Mouse (Mus musculus): Measurements from ENCODE around the gene Prps1l1. TPM values are rescaled to one million over a fixed set of nuclear protein-coding genes. Genes with fewer than 3 reads are reported as not detected.

Prps1l1 gene
- polyA plus RNA-seq (2012; ENCODE audit: insufficient read depth, insufficient read length, missing spikeins), result not detected in 2 replicates

GRCm38 (mm10) chr12:34984461-34984860, at the start of gene Prps1l1:
Gene Prps1l1 (plus strand): TSS chr12:34984761.
- no peak within 1 kb of the TSS for H3K4me3 ChIP-seq (ENCODE audit: insufficient read depth, low read depth, low read length)
- H3K27ac ChIP-seq (replicated peaks; ENCODE audit: low read depth, low read length), result no peak within 1 kb of the TSS
- no peaks in the 10 kb centered on the region for H3K4me1 ChIP-seq (ENCODE audit: control insufficient read depth, insufficient read depth, insufficient read length, low read length)

GRCm38 (mm10) chr12:34937918-34938317, 46.6 kb upstream of the Prps1l1 start:
- no peak overlapping the region for H3K27ac ChIP-seq (replicated peaks; ENCODE audit: low read depth, low read length)
- H3K4me1 ChIP-seq (ENCODE audit: control insufficient read depth, insufficient read depth, insufficient read length, low read length), result no peaks in the 10 kb centered on the region
- H3K4me3 ChIP-seq (ENCODE audit: insufficient read depth, low read depth, low read length), result no peak overlapping the region

GRCm38 (mm10) chr12:34949066-34949706, 35.4 kb upstream of the Prps1l1 start:
- H3K4me1 ChIP-seq (ENCODE audit: control insufficient read depth, insufficient read depth, insufficient read length, low read length), result no peaks in the 10 kb centered on the region
- no peak overlapping the region for H3K27ac ChIP-seq (replicated peaks; ENCODE audit: low read depth, low read length)
- no peak overlapping the region for H3K4me3 ChIP-seq (ENCODE audit: insufficient read depth, low read depth, low read length)

- H3K27ac ChIP-seq (replicated peaks; ENCODE audit: low read depth, low read length), result no peak overlapping the region
- H3K4me3 ChIP-seq (ENCODE audit: insufficient read depth, low read depth, low read length), result no peak overlapping the region
- no peaks in the 10 kb centered on the region for H3K4me1 ChIP-seq (ENCODE audit: control insufficient read depth, insufficient read depth, insufficient read length, low read length)
Measured at GRCm38 (mm10) chr12:34975991-34976390, 8.6 kb upstream of the Prps1l1 start.

GRCm38 (mm10) chr12:34985865-34986264, 1.3 kb downstream of the Prps1l1 start:
- H3K27ac ChIP-seq (replicated peaks; ENCODE audit: low read depth, low read length), result no peak overlapping the region
- H3K4me3 ChIP-seq (ENCODE audit: insufficient read depth, low read depth, low read length), result no peak overlapping the region
- H3K4me1 ChIP-seq (ENCODE audit: control insufficient read depth, insufficient read depth, insufficient read length, low read length), result no peaks in the 10 kb centered on the region

GRCm38 (mm10) chr12:34989537-34990200, 5.1 kb downstream of the Prps1l1 start:
- no peaks in the 10 kb centered on the region for H3K4me1 ChIP-seq (ENCODE audit: control insufficient read depth, insufficient read depth, insufficient read length, low read length)
- H3K4me3 ChIP-seq (ENCODE audit: insufficient read depth, low read depth, low read length), result no peak overlapping the region
- no peak overlapping the region for H3K27ac ChIP-seq (replicated peaks; ENCODE audit: low read depth, low read length)

GRCm38 (mm10) chr12:34990387-34990786, 5.8 kb downstream of the Prps1l1 start:
- no peak overlapping the region for H3K27ac ChIP-seq (replicated peaks; ENCODE audit: low read depth, low read length)
- H3K4me3 ChIP-seq (ENCODE audit: insufficient read depth, low read depth, low read length), result no peak overlapping the region
- H3K4me1 ChIP-seq (ENCODE audit: control insufficient read depth, insufficient read depth, insufficient read length, low read length), result no peaks in the 10 kb centered on the region

GRCm38 (mm10) chr12:34991900-34992299, 7.3 kb downstream of the Prps1l1 start:
- no peak overlapping the region for H3K27ac ChIP-seq (replicated peaks; ENCODE audit: low read depth, low read length)
- no peaks in the 10 kb centered on the region for H3K4me1 ChIP-seq (ENCODE audit: control insufficient read depth, insufficient read depth, insufficient read length, low read length)
- H3K4me3 ChIP-seq (ENCODE audit: insufficient read depth, low read depth, low read length), result no peak overlapping the region

GRCm38 (mm10) chr12:34997597-34998182, 13.1 kb downstream of the Prps1l1 start:
- no peaks in the 10 kb centered on the region for H3K4me1 ChIP-seq (ENCODE audit: control insufficient read depth, insufficient read depth, insufficient read length, low read length)
- no peak overlapping the region for H3K4me3 ChIP-seq (ENCODE audit: insufficient read depth, low read depth, low read length)
- H3K27ac ChIP-seq (replicated peaks; ENCODE audit: low read depth, low read length), result no peak overlapping the region

- Histone ChIP-seq H3K4me1 (ENCODE audit: control insufficient read depth, insufficient read depth, insufficient read length, low read length) (no peaks in the 10 kb centered on the region), H3K4me3 (ENCODE audit: insufficient read depth, low read depth, low read length) (no peak overlapping the region), H3K27ac (replicated peaks; ENCODE audit: low read depth, low read length) (no peak overlapping the region)
Measured at GRCm38 (mm10) chr12:34998778-34999467, 14.4 kb downstream of the Prps1l1 start.

GRCm38 (mm10) chr12:35000323-35000722, 15.8 kb downstream of the Prps1l1 start:
- H3K4me3 ChIP-seq (ENCODE audit: insufficient read depth, low read depth, low read length), result no peak overlapping the region
- no peak overlapping the region for H3K27ac ChIP-seq (replicated peaks; ENCODE audit: low read depth, low read length)
- no peaks in the 10 kb centered on the region for H3K4me1 ChIP-seq (ENCODE audit: control insufficient read depth, insufficient read depth, insufficient read length, low read length)

GRCm38 (mm10) chr12:35005748-35006147, 21.2 kb downstream of the Prps1l1 start:
- H3K4me3 ChIP-seq (ENCODE audit: insufficient read depth, low read depth, low read length), result no peak overlapping the region
- no peaks in the 10 kb centered on the region for H3K4me1 ChIP-seq (ENCODE audit: control insufficient read depth, insufficient read depth, insufficient read length, low read length)
- no peak overlapping the region for H3K27ac ChIP-seq (replicated peaks; ENCODE audit: low read depth, low read length)

- no peak overlapping the region for H3K27ac ChIP-seq (replicated peaks; ENCODE audit: low read depth, low read length)
- no peak overlapping the region for H3K4me3 ChIP-seq (ENCODE audit: insufficient read depth, low read depth, low read length)
- H3K4me1 ChIP-seq (ENCODE audit: control insufficient read depth, insufficient read depth, insufficient read length, low read length), result no peaks in the 10 kb centered on the region
Measured at GRCm38 (mm10) chr12:35007851-35008250, 23.3 kb downstream of the Prps1l1 start.

- no peak overlapping the region for H3K27ac ChIP-seq (replicated peaks; ENCODE audit: low read depth, low read length)
- H3K4me1 ChIP-seq (ENCODE audit: control insufficient read depth, insufficient read depth, insufficient read length, low read length), result no peaks in the 10 kb centered on the region
- H3K4me3 ChIP-seq (ENCODE audit: insufficient read depth, low read depth, low read length), result no peak overlapping the region
Measured at GRCm38 (mm10) chr12:35008340-35009137, 24.0 kb downstream of the Prps1l1 start.

GRCm38 (mm10) chr12:35011462-35011861, 26.9 kb downstream of the Prps1l1 start:
- no peak overlapping the region for H3K4me3 ChIP-seq (ENCODE audit: insufficient read depth, low read depth, low read length)
- no peaks in the 10 kb centered on the region for H3K4me1 ChIP-seq (ENCODE audit: control insufficient read depth, insufficient read depth, insufficient read length, low read length)
- no peak overlapping the region for H3K27ac ChIP-seq (replicated peaks; ENCODE audit: low read depth, low read length)

All from brown adipose tissue, adult 24 weeks (tissue).